Comparison of ENCODE assay signal across 28 mouse cellular contexts in genomic region chr1:93292006-93292405, GRCm38 (mm10). TPM values are rescaled to one million over a fixed set of nuclear protein-coding genes. Genes with fewer than 3 reads are reported as not detected.
DNase-seq lines count a peak whose midpoint lies in the region; ATAC-seq lines count a peak whose summit lies in the region.
"Had no signal": no experiment of that assay in that cellular context is flagged by ENCODE, and none has a peak within 500 bp of the region (broad histone marks: within the 10 kb centered on the region; RNA-seq: fewer than 3 reads in every experiment).

No protein-coding gene starts in this region.

- no peaks in the 10 kb centered on the region for H3K4me1 ChIP-seq in forebrain, embryonic 11.5 days (replicated peaks; ENCODE audit: control insufficient read depth, insufficient read depth, low read length)
- H3K4me1 ChIP-seq in forebrain, embryonic 16.5 days (replicated peaks; ENCODE audit: control insufficient read depth, insufficient read depth, low read length): no peaks in the 10 kb centered on the region
- H3K4me1 ChIP-seq in heart, embryonic 10.5 days: no peaks in the 10 kb centered on the region
- no peaks in the 10 kb centered on the region for H3K4me1 ChIP-seq in midbrain, embryonic 11.5 days (ENCODE audit: control insufficient read depth, insufficient read depth, low read length)
- no peaks in the 10 kb centered on the region for H3K4me1 ChIP-seq in midbrain, embryonic 10.5 days
- H3K4me1 ChIP-seq: embryonic facial prominence, embryonic 13.5 days; embryonic facial prominence, embryonic 15.5 days; forebrain, embryonic 10.5 days; forebrain, embryonic 15.5 days had no signal

- H3K36me3 ChIP-seq in forebrain, embryonic 11.5 days (ENCODE audit: control insufficient read depth, insufficient read depth, low read length): no peaks in the 10 kb centered on the region; the same call in 1 of the 2 replicates
- H3K36me3 ChIP-seq in forebrain, embryonic 16.5 days (ENCODE audit: control insufficient read depth, insufficient read depth): peaks cover 9% of the 10 kb centered on the region; the same call in 1 of the 2 replicates
- peaks cover 14% of the 10 kb centered on the region for H3K36me3 ChIP-seq in heart, embryonic 10.5 days
- peaks cover 2% of the 10 kb centered on the region; the same call in 1 of the 2 replicates for H3K36me3 ChIP-seq in midbrain, embryonic 11.5 days (ENCODE audit: control insufficient read depth, insufficient read depth, low read length)
- peaks cover 12% of the 10 kb centered on the region for H3K36me3 ChIP-seq in midbrain, embryonic 10.5 days

- no peaks in the 10 kb centered on the region for H3K9me3 ChIP-seq in forebrain, embryonic 11.5 days (ENCODE audit: control insufficient read depth, low read length)
- no peaks in the 10 kb centered on the region for H3K9me3 ChIP-seq in forebrain, embryonic 16.5 days (ENCODE audit: control insufficient read depth, low read length)
- H3K9me3 ChIP-seq in heart, embryonic 10.5 days: no peaks in the 10 kb centered on the region
- H3K9me3 ChIP-seq in midbrain, embryonic 11.5 days (ENCODE audit: control insufficient read depth, low read length): no peaks in the 10 kb centered on the region
- H3K9me3 ChIP-seq in midbrain, embryonic 10.5 days (replicated peaks): no peaks in the 10 kb centered on the region
- H3K9me3 ChIP-seq: embryonic facial prominence, embryonic 13.5 days; embryonic facial prominence, embryonic 15.5 days; forebrain, embryonic 10.5 days; forebrain, embryonic 13.5 days; forebrain, embryonic 15.5 days; G1E had no signal

- no peaks in the 10 kb centered on the region for H3K27me3 ChIP-seq in forebrain, embryonic 11.5 days (ENCODE audit: control insufficient read depth, insufficient read depth, low read length)
- H3K27me3 ChIP-seq in forebrain, embryonic 16.5 days (replicated peaks; ENCODE audit: control insufficient read depth, insufficient read depth, low read length): no peaks in the 10 kb centered on the region
- H3K27me3 ChIP-seq in heart, embryonic 10.5 days (ENCODE audit: insufficient read depth, poor library complexity, severe bottlenecking): no peaks in the 10 kb centered on the region
- no peaks in the 10 kb centered on the region for H3K27me3 ChIP-seq in midbrain, embryonic 11.5 days (ENCODE audit: control insufficient read depth, insufficient read depth, low read length)
- H3K27me3 ChIP-seq in midbrain, embryonic 10.5 days (ENCODE audit: low read depth, poor library complexity, severe bottlenecking): no peaks in the 10 kb centered on the region
- H3K27me3 ChIP-seq: CH12.LX; embryonic facial prominence, embryonic 13.5 days; embryonic facial prominence, embryonic 15.5 days; forebrain, embryonic 13.5 days; forebrain, embryonic 15.5 days; Patski had no signal

- no peak overlapping the region for H3K9ac ChIP-seq in forebrain, embryonic 11.5 days (ENCODE audit: low read length)
- no peak overlapping the region for H3K9ac ChIP-seq in forebrain, embryonic 16.5 days (replicated peaks; ENCODE audit: low read depth, low read length)
- H3K9ac ChIP-seq in midbrain, embryonic 11.5 days (ENCODE audit: low read length): no peak overlapping the region
- H3K9ac ChIP-seq: embryonic facial prominence, embryonic 13.5 days; embryonic facial prominence, embryonic 15.5 days; forebrain, embryonic 13.5 days; forebrain, embryonic 15.5 days had no signal

- no peak overlapping the region for H3K4me2 ChIP-seq in forebrain, embryonic 11.5 days (ENCODE audit: low read depth, low read length, severe bottlenecking)
- no peak overlapping the region for H3K4me2 ChIP-seq in forebrain, embryonic 16.5 days (ENCODE audit: low read length)
- no peak overlapping the region for H3K4me2 ChIP-seq in midbrain, embryonic 11.5 days
- H3K4me2 ChIP-seq: embryonic facial prominence, embryonic 13.5 days; embryonic facial prominence, embryonic 15.5 days; forebrain, embryonic 13.5 days; forebrain, embryonic 15.5 days had no signal

- no peak for ATAC-seq in forebrain, embryonic 11.5 days (replicated peaks; ENCODE audit: low FRiP score)
- ATAC-seq in forebrain, embryonic 16.5 days: no peak
- ATAC-seq in midbrain, embryonic 11.5 days (ENCODE audit: low FRiP score): no peak
- ATAC-seq: activated CD4-positive, CD25-positive, alpha-beta regulatory T cell, adult 4 months; CD4-positive, CD25-positive, alpha-beta regulatory T cell, adult 4 months; forebrain, embryonic 13.5 days; forebrain, embryonic 15.5 days; Patski had no signal

- no peak overlapping the region for H3K27ac ChIP-seq in forebrain, embryonic 11.5 days (ENCODE audit: low read depth, low read length)
- no peak overlapping the region for H3K27ac ChIP-seq in forebrain, embryonic 16.5 days (ENCODE audit: low read length)
- H3K27ac ChIP-seq in heart, embryonic 10.5 days: no peak overlapping the region
- no peak overlapping the region for H3K27ac ChIP-seq in midbrain, embryonic 11.5 days (ENCODE audit: low read depth, low read length)
- no peak overlapping the region for H3K27ac ChIP-seq in midbrain, embryonic 10.5 days (replicated peaks)
- H3K27ac ChIP-seq: embryonic facial prominence, embryonic 13.5 days; embryonic facial prominence, embryonic 15.5 days; forebrain, embryonic 10.5 days; forebrain, embryonic 13.5 days; forebrain, embryonic 15.5 days had no signal

- DNase-seq in forebrain, embryonic 11.5 days (ENCODE audit: low spot score): peak; percentile 9
- DNase-seq in heart, adult 11 months: peak; percentile 58
- no peak for DNase-seq in heart, embryonic 10.5 days (ENCODE audit: low spot score)
- DNase-seq in midbrain, embryonic 11.5 days (ENCODE audit: low spot score, missing footprints): peak; percentile 56
- no peak for DNase-seq in midbrain, embryonic 10.5 days (ENCODE audit: low spot score)
- DNase-seq: adrenal gland, adult 8-10 months; adrenal gland, postnatal 14 days; adrenal gland, postnatal 36 days; B cell, adult 2 months; cerebellum, adult 11 months; cerebellum, adult 18-20 months; cerebellum, adult 8-10 months; cerebellum, adult 9-11 months; cerebellum, postnatal 14 days; cerebellum, postnatal 36 days; embryo, embryonic 11 days had no signal

- H3K4me3 ChIP-seq in forebrain, embryonic 11.5 days (ENCODE audit: low read depth, low read length): no peak overlapping the region
- no peak overlapping the region for H3K4me3 ChIP-seq in forebrain, embryonic 16.5 days (replicated peaks; ENCODE audit: low read length)
- no peak overlapping the region for H3K4me3 ChIP-seq in heart, embryonic 10.5 days
- H3K4me3 ChIP-seq in midbrain, embryonic 11.5 days (ENCODE audit: low read depth, low read length): no peak overlapping the region
- no peak overlapping the region for H3K4me3 ChIP-seq in midbrain, embryonic 10.5 days
- H3K4me3 ChIP-seq: embryonic facial prominence, embryonic 13.5 days; embryonic facial prominence, embryonic 15.5 days; erythroblast, embryonic 14.5 days; forebrain, embryonic 10.5 days; forebrain, embryonic 13.5 days; forebrain, embryonic 15.5 days had no signal

- WGBS in forebrain, embryonic 11.5 days: 81% methylated on average over 8 of the region's 8 CpGs
- WGBS in forebrain, embryonic 16.5 days: 75% methylated on average over 8 of the region's 8 CpGs
- WGBS in heart, embryonic 10.5 days: 73% methylated on average over 8 of the region's 8 CpGs
- 79% methylated on average over 8 of the region's 8 CpGs for WGBS in midbrain, embryonic 11.5 days
- 73% methylated on average over 8 of the region's 8 CpGs for WGBS in midbrain, embryonic 10.5 days

RNA-seq across cellular contexts. Expression of gene Mterf4, which starts 13.7 kb away (rescaled TPM):
- 31.0 and 37.8 TPM in 2 replicates for polyA plus RNA-seq in forebrain, embryonic 11.5 days (2014; fragmentation: Nextera tagmentation; extraction: Ambion mirVana)
- 34.2 and 38.4 TPM in 2 replicates for polyA plus RNA-seq in forebrain, embryonic 16.5 days (2015; fragmentation: Nextera tagmentation; extraction: Ambion mirVana)
- 21.7 and 27.9 TPM in 2 replicates for polyA plus RNA-seq in heart, embryonic 10.5 days (2016; fragmentation: Nextera tagmentation; extraction: Ambion mirVana)
- polyA plus RNA-seq in midbrain, embryonic 11.5 days (2014; fragmentation: Nextera tagmentation; extraction: Ambion mirVana): 31.8 and 38.4 TPM in 2 replicates
- polyA plus RNA-seq in midbrain, embryonic 10.5 days (2016; fragmentation: Nextera tagmentation; extraction: Ambion mirVana): 34.9 and 36.6 TPM in 2 replicates

RNA-seq across cellular contexts. Expression of gene Ppp1r7, which starts 50.6 kb away (rescaled TPM):
- polyA plus RNA-seq in forebrain, embryonic 11.5 days (2014; fragmentation: Nextera tagmentation; extraction: Ambion mirVana): 88.4 and 94.6 TPM in 2 replicates
- 61.1 and 62.7 TPM in 2 replicates for polyA plus RNA-seq in forebrain, embryonic 16.5 days (2015; fragmentation: Nextera tagmentation; extraction: Ambion mirVana)
- polyA plus RNA-seq in heart, embryonic 10.5 days (2016; fragmentation: Nextera tagmentation; extraction: Ambion mirVana): 60.5 and 68.1 TPM in 2 replicates
- polyA plus RNA-seq in midbrain, embryonic 11.5 days (2014; fragmentation: Nextera tagmentation; extraction: Ambion mirVana): 88.5 and 94.8 TPM in 2 replicates
- polyA plus RNA-seq in midbrain, embryonic 10.5 days (2016; fragmentation: Nextera tagmentation; extraction: Ambion mirVana): 79.0 and 84.5 TPM in 2 replicates

RNA-seq across cellular contexts. Expression of gene Pask, which starts 51.3 kb away (rescaled TPM):
- 28.2 and 30.0 TPM in 2 replicates for polyA plus RNA-seq in forebrain, embryonic 11.5 days (2014; fragmentation: Nextera tagmentation; extraction: Ambion mirVana)
- 9.3 and 9.5 TPM in 2 replicates for polyA plus RNA-seq in forebrain, embryonic 16.5 days (2015; fragmentation: Nextera tagmentation; extraction: Ambion mirVana)
- polyA plus RNA-seq in heart, embryonic 10.5 days (2016; fragmentation: Nextera tagmentation; extraction: Ambion mirVana): 11.9 and 15.0 TPM in 2 replicates
- 15.0 and 16.0 TPM in 2 replicates for polyA plus RNA-seq in midbrain, embryonic 11.5 days (2014; fragmentation: Nextera tagmentation; extraction: Ambion mirVana)
- polyA plus RNA-seq in midbrain, embryonic 10.5 days (2016; fragmentation: Nextera tagmentation; extraction: Ambion mirVana): 26.9 and 31.0 TPM in 2 replicates

RNA-seq across cellular contexts. Expression of gene Sned1, which starts 56.4 kb away (rescaled TPM):
- polyA plus RNA-seq in forebrain, embryonic 11.5 days (2014; fragmentation: Nextera tagmentation; extraction: Ambion mirVana): 2.2 and 3.2 TPM in 2 replicates
- 4.2 and 5.5 TPM in 2 replicates for polyA plus RNA-seq in forebrain, embryonic 16.5 days (2015; fragmentation: Nextera tagmentation; extraction: Ambion mirVana)
- 3.0 and 5.5 TPM in 2 replicates for polyA plus RNA-seq in heart, embryonic 10.5 days (2016; fragmentation: Nextera tagmentation; extraction: Ambion mirVana)
- 1.8 and 2.0 TPM in 2 replicates for polyA plus RNA-seq in midbrain, embryonic 11.5 days (2014; fragmentation: Nextera tagmentation; extraction: Ambion mirVana)
- polyA plus RNA-seq in midbrain, embryonic 10.5 days (2016; fragmentation: Nextera tagmentation; extraction: Ambion mirVana): 1.2 and 3.1 TPM in 2 replicates
- polyA plus RNA-seq: erythroblast, embryonic 14.5 days; G1E had no signal

Comparison
In these comparisons a context has a peak if more than half of its experiments do, and no peak if none do; other contexts are left out.
1. DNase-seq: peak in forebrain, embryonic 11.5 days (single experiment), heart, adult 11 months (single experiment) and midbrain, embryonic 11.5 days (single experiment); none in heart, embryonic 10.5 days (single experiment) and midbrain, embryonic 10.5 days (single experiment).